Mouse (Mus musculus) neutrophil, adult 83 days (primary cell): ENCODE data around the gene Moap1. TPM values are rescaled to one million over a fixed set of nuclear protein-coding genes. Genes with fewer than 3 reads are reported as not detected.

Experiments used
- total RNA-seq, 2 experiments: library from RNA; stranded (reverse); gene quantifications; one replicate each; pipeline ENCODE4 v1.2.4; 2023

Gene Moap1
- total RNA-seq, result 10 to 100 TPM; 11.5 to 12.0 TPM

GRCm38 (mm10) chr12:102743589-102744574 lies at the start of gene Moap1, which contains the start of gene Tmem251:
Moap1 (minus strand) TSS chr12:102743661.
Tmem251 (plus strand) TSS chr12:102743762.

GRCm38 (mm10) chr12:102758403-102758756 lies 14.9 kb upstream of the Moap1 start, which contains the start of gene Gm20604:
Gm20604 (minus strand) TSS chr12:102758672.

GRCm38 (mm10) chr12:102757689-102758402 lies 14.4 kb upstream of the Moap1 start, which contains the start of the genes Gm28051, Gon7 and Ubr7:
Gm28051 (minus strand) TSS chr12:102757765.
Gon7 (minus strand) TSS chr12:102757803.
Ubr7 (plus strand) TSS chr12:102757967.

GRCm38 (mm10) chr12:102704457-102705198 lies 38.8 kb downstream of the Moap1 start, which contains the start of gene Itpk1:
Itpk1 (minus strand) TSS chr12:102704930.

Other genes starting within 250 kb of the Moap1 start
- gene Chga, start 188.7 kb downstream of the Moap1 start, total RNA-seq, result not detected
- 10 to 100 TPM; 29.7 to 31.6 TPM for gene Itpk1, start 38.7 kb downstream of the Moap1 start, total RNA-seq
- gene Tmem251, start 101 bp upstream of the Moap1 start, total RNA-seq, result 10 to 100 TPM; 12.8 to 13.3 TPM
- not detected for gene Gm28051, start 14.1 kb upstream of the Moap1 start, total RNA-seq
- 10 to 100 TPM; 13.4 to 22.7 TPM for gene Gon7, start 14.1 kb upstream of the Moap1 start, total RNA-seq
- gene Ubr7, start 14.3 kb upstream of the Moap1 start, total RNA-seq, result 10 to 100 TPM; 14.1 to 18.0 TPM
- 1 to 10 TPM; 4.6 to 4.9 TPM for gene Gm20604, start 15.0 kb upstream of the Moap1 start, total RNA-seq
- 10 to 100 TPM; 28.3 to 32.9 TPM for gene Btbd7, start 134.8 kb upstream of the Moap1 start, total RNA-seq
- not detected for gene Cox8c, start 155.7 kb upstream of the Moap1 start, total RNA-seq
- gene Unc79, start 205.2 kb upstream of the Moap1 start, total RNA-seq, result not detected